Mouse (Mus musculus): Measurements from ENCODE around the gene Hoxb6. TPM values are rescaled to one million over a fixed set of nuclear protein-coding genes. Genes with fewer than 3 reads are reported as not detected.
A peak's percentile ranks its signal among the peaks of the same experiment; 100 is the strongest.

Hoxb6 gene
- polyA plus RNA-seq, 1 experiment from 2014 or later: not detected

DNA sequence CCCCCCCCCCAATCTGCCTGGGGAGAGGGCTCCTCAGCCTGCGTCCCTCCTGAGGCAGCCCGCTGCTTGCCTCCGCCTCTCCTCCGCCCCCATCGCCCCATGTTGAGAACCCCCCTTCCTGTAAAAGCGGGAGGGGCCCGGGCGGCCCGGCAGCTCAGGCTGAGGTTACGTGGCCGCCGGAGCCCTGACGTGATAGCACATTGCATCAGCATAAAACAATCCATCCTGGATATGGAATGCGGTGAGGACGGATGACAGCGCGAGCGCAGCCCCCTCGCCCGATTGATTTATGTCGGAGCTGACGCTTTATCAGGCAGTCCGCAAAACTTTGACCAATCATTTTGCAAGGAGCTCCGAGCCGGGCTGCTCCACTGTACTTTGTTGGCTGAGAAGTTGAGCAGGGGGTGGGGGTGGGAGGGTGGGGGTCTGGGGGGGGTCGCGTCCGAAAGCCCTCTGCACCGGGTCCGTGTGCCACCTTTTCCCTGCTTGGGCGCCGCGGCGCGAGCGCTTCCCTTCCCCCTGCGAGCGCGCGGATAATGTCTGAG is 21.2 kb upstream of the Hoxb6 start, which contains the start of gene Hoxb9:
Gene Hoxb9 (plus strand): TSS at position 462 of the 545 bp plus-strand sequence.
- no peak for ATAC-seq (ENCODE audit: insufficient number of reproducible peaks, low FRiP score)
- no peak within 1 kb of the TSS for H3K9ac ChIP-seq

DNA sequence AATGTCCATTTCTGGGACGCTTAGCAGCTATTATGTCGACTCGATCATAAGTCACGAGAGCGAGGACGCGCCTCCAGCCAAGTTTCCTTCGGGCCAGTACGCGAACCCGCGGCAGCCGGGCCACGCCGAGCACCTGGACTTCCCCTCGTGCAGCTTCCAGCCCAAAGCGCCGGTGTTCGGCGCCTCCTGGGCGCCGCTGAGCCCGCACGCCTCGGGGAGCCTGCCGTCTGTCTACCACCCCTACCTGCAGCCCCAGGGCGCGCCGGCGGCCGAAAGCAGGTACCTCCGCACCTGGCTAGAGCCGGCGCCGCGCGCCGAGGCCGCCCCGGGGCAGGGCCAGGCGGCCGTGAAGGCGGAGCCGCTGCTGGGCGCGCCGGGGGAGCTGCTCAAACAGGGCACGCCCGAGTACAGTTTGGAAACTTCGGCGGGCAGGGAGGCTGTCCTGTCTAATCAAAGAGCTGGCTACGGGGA is 20.7 kb upstream of the Hoxb6 start:
- Histone ChIP-seq H3K9me3 (replicated peaks) (no peaks in the 10 kb centered on the region), H3K4me3 (peak overlapping the region; percentile 24), H3K27ac (ENCODE audit: poor library complexity, severe bottlenecking) (no peak overlapping the region), H3K36me3 (no peaks in the 10 kb centered on the region), H3K4me2 (peak overlapping the region; percentile 43), H3K27me3 (replicated peaks) (peaks cover 96% of the 10 kb centered on the region), H3K4me1 (replicated peaks) (peaks cover 19% of the 10 kb centered on the region), H3K9ac (no peak overlapping the region)
- no peak for ATAC-seq (ENCODE audit: insufficient number of reproducible peaks, low FRiP score)
- under 1% methylated on average over 52 of the region's 52 CpGs for WGBS

More for the DNA sequence above, 21.2 kb upstream of the Hoxb6 start, which contains the start of gene Hoxb9:
- Histone ChIP-seq H3K27ac (ENCODE audit: poor library complexity, severe bottlenecking) (no peak within 1 kb of the TSS), H3K4me1 (replicated peaks) (peaks cover 19% of the 10 kb centered on the region), H3K4me2 (peak within 1 kb of the TSS; percentile 51), H3K36me3 (no peaks in the 10 kb centered on the region), H3K27me3 (replicated peaks) (peaks cover 96% of the 10 kb centered on the region), H3K9me3 (replicated peaks) (no peaks in the 10 kb centered on the region), H3K4me3 (peak within 1 kb of the TSS; percentile 29)
- WGBS: under 1% methylated on average over 40 of the region's 40 CpGs

DNA sequence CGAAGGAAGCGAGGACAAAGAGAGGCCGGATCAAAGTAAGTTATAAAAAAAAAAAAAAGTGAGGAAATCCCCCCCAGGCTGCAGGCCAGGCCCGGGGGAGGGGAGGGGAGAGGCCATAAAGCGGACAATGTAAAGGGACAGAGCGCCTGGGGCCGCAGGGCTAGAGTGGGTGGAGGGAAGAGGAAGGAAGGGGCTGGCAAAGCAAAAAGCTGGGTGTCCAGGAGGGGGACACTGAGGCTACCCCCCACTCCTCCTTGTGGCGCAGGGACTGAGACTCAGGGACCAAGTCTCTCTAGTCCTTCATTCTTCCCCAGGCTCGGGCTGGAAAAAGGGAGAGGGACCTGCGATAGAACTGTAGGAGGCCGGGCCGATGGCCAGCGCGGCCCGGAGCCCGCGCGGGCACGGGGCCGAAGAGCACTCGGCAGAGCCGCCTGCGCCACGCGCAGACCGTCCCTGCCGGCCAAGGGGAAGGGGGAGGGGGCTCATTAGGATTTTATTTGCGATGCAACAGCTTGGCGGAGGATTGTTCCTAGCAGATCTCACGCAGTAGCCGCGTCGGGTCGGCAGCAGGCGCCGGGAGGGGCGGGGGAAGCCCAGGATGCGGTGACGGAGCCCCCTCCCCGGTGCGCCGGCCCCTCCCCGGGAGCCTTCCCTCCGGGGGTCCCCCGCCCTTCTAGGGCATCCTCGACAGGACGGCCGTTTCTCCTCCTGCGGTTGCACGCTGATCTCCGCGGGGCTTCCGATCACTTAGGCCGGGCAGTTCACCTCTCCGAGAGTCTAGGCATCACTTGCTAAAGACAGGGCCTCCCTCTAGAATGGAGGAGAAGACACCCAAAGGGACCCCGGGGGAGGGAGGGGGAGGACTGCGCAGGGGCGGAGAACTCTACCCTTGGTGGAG is 20.0 kb upstream of the Hoxb6 start:
- no peak overlapping the region for H3K27ac ChIP-seq (ENCODE audit: poor library complexity, severe bottlenecking)
- H3K9ac ChIP-seq: no peak overlapping the region
- H3K4me3 ChIP-seq: peak overlapping the region; percentile 29
- WGBS: 1% methylated on average over 58 of the region's 58 CpGs
- 0 out of 2 replicates have a peak, but pooled peaks have one; percentile 39 for ATAC-seq (ENCODE audit: insufficient number of reproducible peaks, low FRiP score)
- no peaks in the 10 kb centered on the region for H3K36me3 ChIP-seq
- H3K4me2 ChIP-seq: peak overlapping the region; percentile 51
- peaks cover 96% of the 10 kb centered on the region for H3K27me3 ChIP-seq (replicated peaks)
- peaks cover 19% of the 10 kb centered on the region for H3K4me1 ChIP-seq (replicated peaks)
- H3K9me3 ChIP-seq (replicated peaks): no peaks in the 10 kb centered on the region

DNA sequence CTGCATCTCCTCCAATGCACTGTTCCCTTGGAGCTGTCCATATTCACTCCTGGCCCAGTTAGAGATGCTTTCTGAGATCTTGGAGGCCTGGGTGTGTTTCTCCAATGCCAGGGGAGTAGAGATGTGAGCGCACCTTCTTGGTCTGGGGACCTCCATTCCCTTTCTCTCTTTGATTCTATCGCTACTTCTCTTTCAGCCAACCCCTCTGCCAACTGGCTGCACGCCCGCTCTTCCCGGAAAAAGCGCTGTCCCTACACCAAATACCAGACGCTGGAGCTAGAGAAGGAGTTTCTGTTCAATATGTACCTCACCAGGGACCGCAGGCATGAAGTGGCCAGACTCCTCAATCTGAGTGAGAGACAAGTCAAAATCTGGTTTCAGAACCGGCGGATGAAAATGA is 17.8 kb upstream of the Hoxb6 start:
- H3K27ac ChIP-seq (ENCODE audit: poor library complexity, severe bottlenecking): no peak overlapping the region
- peaks cover 96% of the 10 kb centered on the region for H3K27me3 ChIP-seq (replicated peaks)
- no peak overlapping the region for H3K9ac ChIP-seq
- ATAC-seq (ENCODE audit: insufficient number of reproducible peaks, low FRiP score): no peak
- no peak overlapping the region for H3K4me3 ChIP-seq
- no peaks in the 10 kb centered on the region for H3K36me3 ChIP-seq
- no peaks in the 10 kb centered on the region for H3K9me3 ChIP-seq (replicated peaks)
- 8% methylated on average over 10 of the region's 10 CpGs for WGBS
- peaks cover 19% of the 10 kb centered on the region for H3K4me1 ChIP-seq (replicated peaks)
- H3K4me2 ChIP-seq: no peak overlapping the region

DNA sequence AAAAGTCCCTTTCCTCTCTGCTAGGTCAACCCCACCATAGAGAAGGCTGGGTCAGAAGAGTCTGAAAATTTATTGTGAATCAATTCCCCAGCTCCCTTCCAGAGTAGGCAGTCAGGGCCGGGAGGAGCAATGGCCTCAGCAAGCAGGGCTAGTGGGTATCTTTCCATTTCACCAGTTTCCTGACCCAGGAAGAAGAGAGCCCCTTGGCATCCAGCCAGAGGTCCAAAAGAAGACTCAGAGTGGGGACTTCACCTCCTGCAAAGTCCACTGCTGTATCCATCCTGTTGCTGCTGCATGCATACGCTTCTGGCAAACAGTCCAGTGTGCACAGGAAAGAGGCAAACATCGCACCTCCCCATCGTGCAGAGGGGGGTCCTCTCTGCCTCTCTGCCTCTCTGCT is 16.4 kb upstream of the Hoxb6 start:
- H3K4me2 ChIP-seq: no peak overlapping the region
- WGBS: 12% methylated on average over 4 of the region's 4 CpGs
- no peaks in the 10 kb centered on the region for H3K36me3 ChIP-seq
- peaks cover 95% of the 10 kb centered on the region for H3K27me3 ChIP-seq (replicated peaks)
- H3K9ac ChIP-seq: no peak overlapping the region
- no peak overlapping the region for H3K27ac ChIP-seq (ENCODE audit: poor library complexity, severe bottlenecking)
- no peak for ATAC-seq (ENCODE audit: insufficient number of reproducible peaks, low FRiP score)
- no peaks in the 10 kb centered on the region for H3K9me3 ChIP-seq (replicated peaks)
- no peak overlapping the region for H3K4me3 ChIP-seq
- peaks cover 16% of the 10 kb centered on the region for H3K4me1 ChIP-seq (replicated peaks)

DNA sequence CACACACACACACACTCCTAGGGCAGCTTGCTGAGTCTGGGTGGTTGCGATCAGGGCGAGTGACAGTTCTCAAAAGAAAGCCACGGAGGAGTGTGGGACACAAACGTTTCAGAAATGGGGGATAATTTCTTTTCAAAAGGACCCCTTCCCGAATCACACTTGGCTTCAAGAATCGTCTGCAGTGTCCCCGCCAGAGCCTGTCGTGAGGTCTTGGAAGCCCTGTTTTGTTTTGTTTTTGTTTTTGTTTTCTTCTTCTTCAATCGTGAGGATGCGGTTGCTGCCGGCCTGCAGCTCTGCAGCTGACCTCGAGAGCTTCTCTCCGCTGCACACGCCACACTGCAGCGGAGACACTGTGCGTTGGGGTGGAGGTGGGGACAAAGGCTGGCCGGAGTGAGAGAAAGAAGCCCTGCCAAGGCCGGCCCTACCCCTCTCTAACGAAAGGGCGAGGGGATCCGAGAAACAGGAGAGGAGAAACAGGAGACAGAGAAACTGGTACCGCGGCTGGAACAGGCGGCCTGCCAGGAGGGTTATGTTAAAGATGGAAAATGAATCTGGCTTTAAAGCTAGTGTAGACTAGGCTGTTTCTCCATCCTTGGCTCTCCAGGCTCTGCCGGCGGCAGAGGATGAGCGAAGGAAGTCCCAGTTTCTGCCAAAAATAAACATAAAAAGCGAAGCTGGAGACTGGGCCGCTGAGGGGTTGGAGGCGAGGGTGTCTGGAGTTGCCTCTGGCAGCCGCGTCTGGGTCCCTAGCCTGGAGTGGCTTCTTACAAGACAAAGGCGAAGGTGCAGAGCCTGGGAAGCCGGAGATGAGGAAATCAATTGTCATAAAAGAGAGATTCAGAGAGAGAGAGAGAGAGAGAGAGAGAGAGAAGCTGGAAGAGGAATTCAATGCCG is 14.9 kb upstream of the Hoxb6 start:
- H3K36me3 ChIP-seq: no peaks in the 10 kb centered on the region
- peaks cover 2% of the 10 kb centered on the region for H3K4me1 ChIP-seq (replicated peaks)
- H3K9me3 ChIP-seq (replicated peaks): no peaks in the 10 kb centered on the region
- no peak for ATAC-seq (ENCODE audit: insufficient number of reproducible peaks, low FRiP score)
- under 1% methylated on average over 35 of the region's 35 CpGs for WGBS
- H3K27me3 ChIP-seq (replicated peaks): peaks cover 93% of the 10 kb centered on the region
- H3K27ac ChIP-seq (ENCODE audit: poor library complexity, severe bottlenecking): no peak overlapping the region
- H3K4me2 ChIP-seq: no peak overlapping the region
- no peak overlapping the region for H3K4me3 ChIP-seq
- H3K9ac ChIP-seq: no peak overlapping the region

DNA sequence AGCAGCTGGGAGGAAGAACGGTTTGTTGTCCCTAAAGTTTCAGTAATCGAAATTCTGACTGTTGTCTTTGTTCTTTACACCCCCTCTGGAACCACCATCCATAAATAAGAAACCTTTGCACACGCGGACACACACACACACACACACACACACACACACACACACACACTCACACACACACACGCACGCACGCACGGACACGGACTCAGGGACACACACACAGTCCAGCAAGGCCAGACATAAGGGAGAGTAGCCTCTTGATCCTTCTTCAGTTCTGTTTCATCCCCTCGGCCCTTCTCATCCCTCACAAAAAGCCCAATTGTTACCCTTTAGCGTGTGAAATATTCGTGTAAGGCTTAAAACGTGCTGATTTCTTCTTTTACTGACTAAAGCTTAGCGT is 14.0 kb upstream of the Hoxb6 start:
- Histone ChIP-seq H3K36me3 (no peaks in the 10 kb centered on the region), H3K27me3 (replicated peaks) (peaks cover 93% of the 10 kb centered on the region), H3K4me3 (no peak overlapping the region), H3K4me2 (no peak overlapping the region), H3K9ac (no peak overlapping the region), H3K4me1 (replicated peaks) (no peaks in the 10 kb centered on the region; the same call in 1 of the 2 replicates), H3K27ac (ENCODE audit: poor library complexity, severe bottlenecking) (no peak overlapping the region), H3K9me3 (replicated peaks) (no peaks in the 10 kb centered on the region)
- ATAC-seq (ENCODE audit: insufficient number of reproducible peaks, low FRiP score): no peak
- WGBS: 21% methylated on average over 14 of the region's 14 CpGs

DNA sequence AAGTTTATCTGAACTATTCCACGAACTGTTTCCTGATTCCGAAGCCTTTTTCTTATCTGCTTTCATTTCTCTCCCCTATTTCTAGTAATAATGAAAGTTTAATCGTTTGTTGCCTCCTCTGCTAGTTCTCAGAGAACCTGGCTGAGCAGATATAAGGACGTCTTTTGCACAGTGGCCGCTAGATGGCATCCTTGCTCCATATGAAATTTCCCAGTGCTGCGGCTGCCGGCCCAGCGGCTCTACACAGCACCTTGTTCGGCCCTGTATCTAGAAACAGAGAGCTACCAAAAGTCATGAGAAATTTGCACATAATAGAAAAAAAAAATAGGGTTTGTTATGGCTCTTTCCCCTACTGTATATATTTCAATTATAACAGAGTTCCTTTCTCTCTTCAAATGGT is 13.5 kb upstream of the Hoxb6 start:
- Histone ChIP-seq H3K4me2 (no peak overlapping the region), H3K9me3 (replicated peaks) (no peaks in the 10 kb centered on the region), H3K27ac (ENCODE audit: poor library complexity, severe bottlenecking) (no peak overlapping the region), H3K4me1 (replicated peaks) (peaks cover 2% of the 10 kb centered on the region; the same call in 1 of the 2 replicates), H3K9ac (no peak overlapping the region), H3K27me3 (replicated peaks) (peaks cover 93% of the 10 kb centered on the region), H3K36me3 (no peaks in the 10 kb centered on the region), H3K4me3 (no peak overlapping the region)
- no peak for ATAC-seq (ENCODE audit: insufficient number of reproducible peaks, low FRiP score)
- WGBS: under 1% methylated on average over 9 of the region's 9 CpGs

DNA sequence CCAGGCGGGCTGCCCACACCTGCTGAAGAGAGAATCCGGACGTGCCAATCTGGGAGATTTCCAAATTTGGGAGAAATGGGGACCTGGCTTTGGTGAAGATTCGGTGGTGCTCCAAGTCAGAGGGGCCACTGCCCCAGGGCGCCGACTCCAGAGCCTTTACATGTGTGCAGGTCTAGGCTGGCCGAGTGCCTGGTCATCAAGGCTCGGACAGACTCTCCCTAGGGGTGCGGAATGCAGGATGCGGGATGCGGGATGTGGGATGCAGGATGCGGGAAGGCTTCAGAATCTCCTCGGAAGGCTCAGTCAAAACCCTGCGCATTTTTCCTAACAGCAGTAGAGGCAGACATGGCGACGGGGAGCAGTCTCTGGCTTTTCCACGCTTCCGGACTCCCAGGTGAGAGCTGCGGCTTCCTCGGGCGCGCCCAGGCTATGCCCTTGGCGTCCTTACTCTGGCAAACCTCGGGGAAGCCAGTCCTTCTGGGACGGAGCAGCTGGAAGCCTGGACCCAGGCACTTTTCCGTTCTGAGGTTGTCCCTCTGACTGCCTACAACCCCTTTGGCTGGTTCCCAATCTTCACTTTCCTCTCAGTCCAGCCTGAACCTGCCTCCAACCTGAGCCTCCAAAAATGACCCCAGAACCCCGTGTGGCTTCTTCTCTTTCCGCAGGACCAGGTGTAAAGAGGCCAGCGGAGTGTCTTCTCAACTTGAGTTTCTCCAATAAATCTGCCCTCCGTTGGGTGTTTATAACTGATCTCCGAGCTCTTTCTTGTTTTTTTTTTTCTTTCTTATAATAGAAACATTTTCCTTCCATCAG is 12.6 kb upstream of the Hoxb6 start:
- H3K4me1 ChIP-seq (replicated peaks): peaks cover 11% of the 10 kb centered on the region
- peaks cover 93% of the 10 kb centered on the region for H3K27me3 ChIP-seq (replicated peaks)
- 3% methylated on average over 31 of the region's 31 CpGs for WGBS
- no peak overlapping the region for H3K27ac ChIP-seq (ENCODE audit: poor library complexity, severe bottlenecking)
- no peak overlapping the region for H3K4me3 ChIP-seq
- no peaks in the 10 kb centered on the region for H3K36me3 ChIP-seq
- H3K4me2 ChIP-seq: no peak overlapping the region
- H3K9ac ChIP-seq: no peak overlapping the region
- no peaks in the 10 kb centered on the region for H3K9me3 ChIP-seq (replicated peaks)
- no peak for ATAC-seq (ENCODE audit: insufficient number of reproducible peaks, low FRiP score)

Measured in heart, embryonic 12.5 days (tissue).